Mouse (Mus musculus) stomach, embryonic 14.5 days (tissue): ENCODE data around the gene Acr. TPM values are rescaled to one million over a fixed set of nuclear protein-coding genes. Genes with fewer than 3 reads are reported as not detected.
A peak's percentile ranks its signal among the peaks of the same experiment; 100 is the strongest.

Experiments
- ATAC-seq: fragments of 200-750 bp; cut with Nextera tagmentation; 2 replicates; pipeline ENCODE4 v1.8.0; 2017; ENCODE audit warnings: low read depth, moderate TSS enrichment; ENCODE audit not compliant: insufficient number of reproducible peaks, insufficient read depth, low FRiP score
- H3K27ac ChIP-seq: fragments of 300-500 bp; sonication (generic); 2 replicates; pipeline ENCODE4 v1.5.1; 2014; ENCODE audit warnings: mild to moderate bottlenecking, low read length, moderate library complexity, mixed read lengths
- H3K27me3 ChIP-seq: fragments of 300-500 bp; sonication (generic); 2 replicates; pipeline ENCODE4 v1.6.1; 2014; ENCODE audit warnings: low read length, control low read depth, mixed read lengths; ENCODE audit not compliant: control insufficient read depth, insufficient read depth
- H3K36me3 ChIP-seq: fragments of 300-500 bp; sonication (generic); 2 replicates; pipeline ENCODE4 v1.6.1; 2014; ENCODE audit warnings: mild to moderate bottlenecking, control low read depth, low read length, moderate library complexity, mixed read lengths; ENCODE audit not compliant: control insufficient read depth, insufficient read depth
- H3K4me1 ChIP-seq: fragments of 300-500 bp; sonication (generic); 2 replicates; pipeline ENCODE4 v1.6.1; 2014; ENCODE audit warnings: low read length, control low read depth, mixed read lengths; ENCODE audit not compliant: control insufficient read depth, insufficient read depth
- H3K4me2 ChIP-seq: fragments of 300-500 bp; sonication (generic); replicated peaks from 2 replicates; pipeline ENCODE4 v1.6.1; 2014; ENCODE audit warnings: low read depth, low read length, control low read depth
- H3K4me3 ChIP-seq: fragments of 300-500 bp; sonication (generic); 2 replicates; pipeline ENCODE4 v1.5.1; 2014; ENCODE audit warnings: low read depth, low read length, control low read depth
- H3K9ac ChIP-seq: fragments of 300-500 bp; sonication (generic); replicated peaks from 2 replicates; pipeline ENCODE4 v1.6.1; 2014; ENCODE audit warnings: low read depth, mild to moderate bottlenecking, control low read depth, low read length, moderate library complexity, mixed read lengths
- H3K9me3 ChIP-seq: fragments of 300-500 bp; sonication (generic); 2 replicates; pipeline ENCODE4 v1.6.1; 2016; ENCODE audit warnings: low read depth, low read length, control low read depth; ENCODE audit not compliant: control insufficient read depth
- WGBS: fragments of 180-500 bp; shearing (Covaris S2); extraction: QIAGEN DNeasy Blood & Tissue Kit; methylation state at CpG from one replicate; pipeline ENCODE4 v1.1.7; 2014; 5-methylcytosine and 5-hydroxymethylcytosine counted together
- polyA plus RNA-seq: library from polyadenylated mRNA; unstranded; fragments of >200 nt; fragmentation: Nextera tagmentation; extraction: Ambion mirVana; gene quantifications from 2 replicates; pipeline ENCODE4 v1.2.1, GENCODE M21; 2014

Acr gene
- 0.27 and 0.64 TPM in 2 replicates for polyA plus RNA-seq

GRCm38 (mm10) chr15:89568114-89568513, at the start of gene Acr:
Acr (plus strand) TSS chr15:89568326.
- Histone ChIP-seq H3K9me3 (no peaks in the 10 kb centered on the region), H3K36me3 (no peaks in the 10 kb centered on the region), H3K9ac (no peak within 1 kb of the TSS), H3K27me3 (no peaks in the 10 kb centered on the region), H3K4me1 (no peaks in the 10 kb centered on the region), H3K4me2 (no peak within 1 kb of the TSS), H3K27ac (no peak within 1 kb of the TSS), H3K4me3 (no peak within 1 kb of the TSS)
- ATAC-seq = no peak
- 85% methylated on average over 6 of the region's 6 CpGs for WGBS

DNA sequence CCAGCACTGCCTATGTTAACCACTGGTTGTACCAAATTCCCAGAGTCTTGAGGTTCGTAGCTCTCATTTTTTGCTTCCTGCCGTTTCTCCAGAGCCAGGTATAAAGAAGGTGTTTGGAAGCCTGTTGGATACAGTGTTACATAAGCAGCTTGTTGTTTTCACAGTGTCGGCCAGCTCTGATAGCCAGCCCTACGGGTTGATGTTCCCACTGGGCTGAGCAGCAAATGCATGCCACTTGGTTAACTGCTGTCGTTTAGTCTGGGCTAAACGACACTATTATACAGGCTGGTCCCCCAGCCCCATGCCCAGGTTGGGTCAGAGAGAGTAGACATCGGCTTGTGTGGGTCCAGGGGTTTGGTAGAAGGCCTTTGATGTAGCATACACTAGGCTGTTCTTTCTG, 46.2 kb upstream of the Acr start:
- Histone ChIP-seq H3K9ac (no peak overlapping the region), H3K9me3 (no peaks in the 10 kb centered on the region), H3K4me2 (no peak overlapping the region), H3K4me1 (0 out of 2 replicates have a peak, but pooled peaks cover 3% of the 10 kb centered on the region), H3K36me3 (no peaks in the 10 kb centered on the region), H3K4me3 (no peak overlapping the region), H3K27me3 (no peaks in the 10 kb centered on the region), H3K27ac (no peak overlapping the region)
- ATAC-seq = no peak
- 71% methylated on average over 7 of the region's 7 CpGs for WGBS

GRCm38 (mm10) chr15:89522566-89523282, 45.4 kb upstream of the Acr start:
- no peak overlapping the region for H3K27ac ChIP-seq
- no peaks in the 10 kb centered on the region for H3K36me3 ChIP-seq
- 89% methylated on average over 10 of the region's 10 CpGs for WGBS
- H3K9ac ChIP-seq = no peak overlapping the region
- no peaks in the 10 kb centered on the region for H3K9me3 ChIP-seq
- no peaks in the 10 kb centered on the region for H3K27me3 ChIP-seq
- no peak overlapping the region for H3K4me2 ChIP-seq
- peak overlapping the region; percentile 53; the same call in 1 of the 2 replicates for H3K4me3 ChIP-seq
- no peak for ATAC-seq
- 0 out of 2 replicates have a peak, but pooled peaks cover 3% of the 10 kb centered on the region for H3K4me1 ChIP-seq

GRCm38 (mm10) chr15:89523283-89523832, 44.8 kb upstream of the Acr start:
- peak; percentile 76 for ATAC-seq
- Histone ChIP-seq H3K4me2 (peak overlapping the region; percentile 94), H3K4me1 (0 out of 2 replicates have a peak, but pooled peaks cover 3% of the 10 kb centered on the region), H3K27me3 (no peaks in the 10 kb centered on the region), H3K4me3 (peak overlapping the region; percentile 53), H3K9ac (no peak overlapping the region), H3K36me3 (no peaks in the 10 kb centered on the region), H3K9me3 (no peaks in the 10 kb centered on the region), H3K27ac (no peak overlapping the region)
- WGBS = 5% methylated on average over 39 of the region's 47 CpGs

DNA sequence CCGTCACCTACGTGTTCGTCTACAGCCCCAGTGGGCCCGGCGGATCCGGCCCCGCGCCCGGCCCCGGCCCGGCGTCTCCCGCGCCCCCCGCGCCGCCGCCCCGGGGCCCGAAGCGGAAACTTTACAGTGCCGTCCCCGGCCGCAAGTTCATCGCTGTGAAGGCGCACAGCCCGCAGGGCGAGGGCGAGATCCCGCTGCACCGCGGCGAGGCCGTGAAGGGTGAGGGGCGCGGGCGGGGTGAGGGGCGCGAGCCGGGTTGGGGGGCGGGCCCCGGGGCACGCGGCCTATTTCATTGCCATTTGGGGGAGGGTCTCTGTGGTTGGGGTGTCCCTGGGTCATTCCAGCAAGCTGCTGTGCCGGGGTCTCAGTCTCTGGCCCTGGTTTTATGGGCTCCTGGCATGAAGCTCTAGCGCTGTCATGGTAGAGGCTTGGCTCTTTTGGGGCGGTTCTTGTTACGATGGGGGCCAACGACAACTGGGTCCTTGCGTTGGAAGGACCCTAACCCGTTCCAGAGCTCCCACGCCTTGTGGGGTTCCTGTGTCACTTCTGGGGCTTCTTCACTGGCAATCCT, 44.0 kb upstream of the Acr start:
- H3K9ac ChIP-seq = peak overlapping the region; percentile 40
- peak overlapping the region; percentile 94 for H3K4me2 ChIP-seq
- H3K9me3 ChIP-seq = no peaks in the 10 kb centered on the region
- no peaks in the 10 kb centered on the region for H3K36me3 ChIP-seq
- no peaks in the 10 kb centered on the region for H3K27me3 ChIP-seq
- H3K4me1 ChIP-seq = 0 out of 2 replicates have a peak, but pooled peaks cover 3% of the 10 kb centered on the region
- peak overlapping the region; percentile 53 for H3K4me3 ChIP-seq
- no peak for ATAC-seq
- 8% methylated on average over 52 of the region's 52 CpGs for WGBS
- no peak overlapping the region for H3K27ac ChIP-seq

GRCm38 (mm10) chr15:89524611-89525415, 43.3 kb upstream of the Acr start:
- Histone ChIP-seq H3K9me3 (no peaks in the 10 kb centered on the region), H3K4me2 (peak overlapping the region; percentile 94), H3K4me1 (0 out of 2 replicates have a peak, but pooled peaks cover 3% of the 10 kb centered on the region), H3K4me3 (peak overlapping the region; percentile 53; the same call in 1 of the 2 replicates), H3K27ac (no peak overlapping the region), H3K27me3 (no peaks in the 10 kb centered on the region), H3K36me3 (no peaks in the 10 kb centered on the region), H3K9ac (no peak overlapping the region)
- no peak for ATAC-seq
- WGBS = 76% methylated on average over 8 of the region's 8 CpGs

- Histone ChIP-seq H3K36me3 (no peaks in the 10 kb centered on the region), H3K4me1 (0 out of 2 replicates have a peak, but pooled peaks cover 3% of the 10 kb centered on the region), H3K9me3 (no peaks in the 10 kb centered on the region), H3K9ac (no peak overlapping the region), H3K27ac (no peak overlapping the region), H3K4me3 (no peak overlapping the region), H3K27me3 (no peaks in the 10 kb centered on the region), H3K4me2 (no peak overlapping the region)
- no peak for ATAC-seq
- 95% methylated on average over 8 of the region's 8 CpGs for WGBS
Measured at GRCm38 (mm10) chr15:89525464-89525863, 42.7 kb upstream of the Acr start.

- Histone ChIP-seq H3K27me3 (no peaks in the 10 kb centered on the region), H3K4me2 (no peak overlapping the region), H3K9ac (no peak overlapping the region), H3K36me3 (no peaks in the 10 kb centered on the region), H3K4me3 (no peak overlapping the region), H3K9me3 (no peaks in the 10 kb centered on the region), H3K4me1 (0 out of 2 replicates have a peak, but pooled peaks cover 3% of the 10 kb centered on the region), H3K27ac (no peak overlapping the region)
- WGBS = 70% methylated on average over 7 of the region's 7 CpGs
- ATAC-seq = no peak
Measured at GRCm38 (mm10) chr15:89525896-89526295, 42.2 kb upstream of the Acr start.
